Mouse (Mus musculus) neutrophil, adult 5-6 weeks (primary cell): ENCODE results near the gene Cdk18. TPM values are rescaled to one million over a fixed set of nuclear protein-coding genes. Genes with fewer than 3 reads are reported as not detected.

Experiments used
- ATAC-seq: fragments of 151-379, 151-347 bp; 2 replicates; pipeline ENCODE4 v1.8.0; 2017; ENCODE audit warnings: mild to moderate bottlenecking, moderate TSS enrichment; ENCODE audit not compliant: insufficient number of reproducible peaks, poor library complexity, low FRiP score, severe bottlenecking; ENCODE audit errors: extremely low read depth
- total RNA-seq: library from RNA; stranded (forward); fragments of 200-1000 nt; gene quantifications from 2 replicates; pipeline ENCODE4 v1.2.3, GENCODE M21; 2017

The Cdk18 gene
- total RNA-seq, 1 experiment from 2014 or later, result not detected

- no peak for ATAC-seq
Measured at GRCm38 (mm10) chr1:132078413-132078812, 61.1 kb downstream of the Cdk18 start.

GRCm38 (mm10) chr1:132075576-132075975 is 63.9 kb downstream of the Cdk18 start:
- ATAC-seq, result no peak

GRCm38 (mm10) chr1:132070659-132071058 is 68.8 kb downstream of the Cdk18 start:
- no peak for ATAC-seq

DNA sequence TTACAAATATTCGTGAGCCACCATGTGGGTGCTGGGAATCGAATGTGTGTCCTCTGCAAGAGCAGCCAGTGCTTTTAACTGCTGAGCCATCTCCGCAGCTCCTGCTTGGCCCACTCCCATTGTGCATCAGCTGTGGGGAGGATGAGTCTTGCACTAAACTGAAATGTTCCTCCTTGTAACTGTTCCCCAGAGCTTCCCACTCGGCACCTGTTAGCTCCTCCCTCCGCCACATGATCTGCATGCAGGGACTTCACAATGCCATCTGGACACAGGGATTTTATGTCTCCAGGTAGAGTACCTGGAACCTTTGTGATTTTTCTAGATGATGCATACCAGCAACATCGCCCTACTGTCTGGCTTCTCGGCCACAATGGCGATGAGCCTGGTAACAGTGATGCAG is 70.0 kb downstream of the Cdk18 start:
- no peak for ATAC-seq

- no peak for ATAC-seq
Measured at GRCm38 (mm10) chr1:132067261-132068255, 71.9 kb downstream of the Cdk18 start, which contains the start of gene Mfsd4a. Gene Mfsd4a, minus strand, starts transcription at chr1:132068062.

GRCm38 (mm10) chr1:132065475-132066172 is 73.9 kb downstream of the Cdk18 start:
- ATAC-seq, result no peak

GRCm38 (mm10) chr1:132065001-132065400 is 74.5 kb downstream of the Cdk18 start:
- no peak for ATAC-seq

GRCm38 (mm10) chr1:132063096-132063495 is 76.4 kb downstream of the Cdk18 start:
- no peak for ATAC-seq

Other genes starting within 250 kb of the Cdk18 start
- 67.6 and 84.8 TPM in 2 replicates for gene Nucks1, start 229.2 kb downstream of the Cdk18 start, total RNA-seq
- gene Slc45a3, start 176.7 kb downstream of the Cdk18 start, total RNA-seq, result not detected in 2 replicates
- gene Elk4, start 132.1 kb downstream of the Cdk18 start, total RNA-seq, result 208 and 233 TPM in 2 replicates
- 2.3 and 3.4 TPM in 2 replicates for gene Mfsd4a, start 71.6 kb downstream of the Cdk18 start, total RNA-seq
- not detected in 2 replicates for gene Lemd1, start 51.7 kb upstream of the Cdk18 start, total RNA-seq
- not detected in 2 replicates for gene AC124108.1, start 51.8 kb upstream of the Cdk18 start, total RNA-seq
- not detected in 2 replicates for gene Gm10188, start 90.1 kb upstream of the Cdk18 start, total RNA-seq
- gene Klhdc8a, start 158.9 kb upstream of the Cdk18 start, total RNA-seq, result not detected in 2 replicates
- gene Nuak2, start 176.4 kb upstream of the Cdk18 start, total RNA-seq, result 55.9 and 67.2 TPM in 2 replicates